Mouse (Mus musculus): ENCODE results near the gene Tnfsfm13.

Gene Tnfsfm13

DNA sequence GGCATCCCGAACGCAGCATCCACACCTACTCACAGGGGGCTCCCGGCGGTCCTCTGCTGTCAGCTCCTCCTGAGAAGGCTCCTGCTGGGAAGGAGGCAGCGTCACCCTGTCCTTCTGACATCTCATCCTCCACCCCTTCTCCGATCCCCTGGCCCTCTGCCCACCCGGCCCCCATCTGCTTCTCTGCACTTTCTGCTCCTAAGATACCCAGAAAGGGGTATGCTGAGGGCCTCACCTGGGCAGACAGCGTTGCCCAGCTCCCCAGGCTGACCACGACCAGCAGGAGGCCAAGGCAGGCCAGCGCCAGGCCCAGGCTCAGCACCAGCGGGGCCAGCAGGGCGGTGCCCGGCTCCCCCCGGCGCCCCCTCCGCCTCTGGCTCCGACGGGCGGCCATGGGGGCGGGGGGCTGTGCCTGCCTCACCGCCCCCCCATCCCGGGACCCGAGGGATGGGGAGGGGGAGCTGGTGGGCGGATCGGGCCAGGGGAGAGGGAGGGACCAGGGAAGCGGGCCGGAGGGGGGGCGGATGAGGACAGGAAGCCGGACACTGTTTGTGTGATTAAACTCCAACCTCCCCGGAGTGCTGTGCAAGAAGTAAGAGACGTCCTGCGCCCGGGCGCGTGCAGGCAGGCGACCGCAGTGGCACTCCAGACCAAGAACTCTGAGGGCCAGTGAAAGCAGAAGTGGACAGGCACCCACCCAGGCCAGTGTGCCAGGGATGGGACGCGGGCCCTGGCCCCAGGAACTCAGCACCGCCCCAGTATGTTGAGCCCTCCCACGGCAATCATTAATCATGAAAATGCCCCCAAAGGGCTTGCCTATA lies at the start of gene Tnfsfm13, which contains the start of gene Tnfsf12:
TSS of gene Tnfsfm13 (minus strand) at position 738 of the 821 bp plus-strand sequence.
TSS of gene Tnfsf12 (minus strand) at position 489 of the 821 bp plus-strand sequence.
- CTCF ChIA-PET, result no interaction called here

DNA sequence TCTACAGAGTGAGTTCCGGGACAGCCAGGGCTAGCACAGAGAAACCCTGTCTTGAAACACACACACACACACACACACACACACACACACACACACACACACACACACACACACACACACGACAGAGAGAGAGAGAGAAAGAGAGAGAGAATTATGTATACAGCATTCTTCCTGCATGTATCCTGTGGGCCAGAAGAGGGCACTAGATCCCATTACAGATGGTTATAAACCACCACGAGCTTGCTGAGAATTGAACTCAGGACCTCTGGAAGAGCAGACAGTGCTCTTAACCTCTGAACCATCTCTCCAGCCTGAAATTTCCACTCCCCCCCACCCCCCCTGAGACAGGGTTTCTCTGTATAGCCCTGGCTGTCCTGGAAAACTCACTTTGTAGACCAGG lies 35.5 kb upstream of the Tnfsfm13 start:
- CTCF ChIA-PET, result interaction anchor here (0.6 to 0.9 kb wide), 4 partner anchors 8 to 204 kb away, joined by 3 to 7 read pairs (median 4); partner anchors contain the start of gene Ybx2

DNA sequence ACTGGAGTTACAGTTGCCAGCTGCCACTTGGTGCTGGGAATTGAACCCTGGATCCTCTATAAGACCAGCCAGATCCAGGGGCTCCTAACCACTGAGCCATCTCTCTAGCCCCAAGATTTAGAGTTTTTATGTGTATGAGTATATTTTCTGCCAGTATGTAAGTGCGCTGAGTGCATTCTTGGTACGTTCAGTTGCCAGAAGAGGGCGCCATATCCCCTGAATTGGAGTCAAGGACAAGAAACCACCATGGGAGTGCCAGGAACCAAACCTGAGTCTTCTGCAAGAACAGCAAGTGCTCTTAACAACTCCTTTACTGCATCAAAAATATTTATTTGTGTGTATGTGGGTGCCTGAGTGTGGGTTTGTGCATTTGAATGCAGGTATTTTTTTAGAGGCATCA lies 33.2 kb upstream of the Tnfsfm13 start:
- CTCF ChIA-PET, result interaction anchor here (0.6 to 0.8 kb wide), 4 partner anchors 27 to 461 kb away, joined by 3 read pairs; no protein-coding TSS in a partner anchor

DNA sequence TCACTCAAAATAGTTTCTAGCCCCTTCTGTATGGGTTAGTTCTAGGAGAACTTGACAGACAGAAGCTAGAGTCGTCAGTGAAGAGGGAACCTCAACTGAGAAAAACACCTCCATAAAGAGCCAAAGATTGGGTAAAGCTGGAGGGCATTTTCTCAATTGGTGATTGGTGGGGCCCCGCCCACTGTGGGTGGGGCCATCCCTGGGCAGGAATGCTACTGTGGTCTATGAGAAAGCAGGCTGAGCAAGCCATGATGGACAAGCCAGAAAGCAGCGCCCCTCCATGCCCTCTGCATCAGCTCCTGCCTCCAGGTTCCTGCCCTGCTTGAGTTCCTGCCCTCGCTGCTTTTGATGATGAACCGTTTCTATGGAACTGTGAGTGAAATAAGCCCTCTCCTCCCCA lies 30.1 kb upstream of the Tnfsfm13 start:
- CTCF ChIA-PET, result no interaction called here

DNA sequence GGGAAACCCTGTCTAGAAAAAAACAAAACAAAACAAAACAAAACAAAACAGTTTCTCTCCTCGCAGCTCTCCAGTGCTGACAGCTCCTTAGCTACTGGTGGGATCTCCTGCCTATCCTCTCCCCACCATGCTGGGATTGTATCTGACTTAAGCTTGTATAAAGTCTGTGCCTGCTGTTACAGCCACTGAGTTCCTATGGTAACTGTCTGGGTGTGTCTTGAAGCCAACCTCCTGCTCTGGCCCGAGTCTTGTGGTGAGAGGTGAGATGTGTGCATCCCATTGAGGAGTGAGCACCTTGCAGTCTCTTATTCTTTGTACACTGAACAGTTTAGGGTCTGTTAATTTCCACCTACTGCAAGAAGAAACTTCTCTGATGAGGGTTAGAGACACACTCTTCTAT lies 27.2 kb upstream of the Tnfsfm13 start:
- CTCF ChIA-PET, result no interaction called here

DNA sequence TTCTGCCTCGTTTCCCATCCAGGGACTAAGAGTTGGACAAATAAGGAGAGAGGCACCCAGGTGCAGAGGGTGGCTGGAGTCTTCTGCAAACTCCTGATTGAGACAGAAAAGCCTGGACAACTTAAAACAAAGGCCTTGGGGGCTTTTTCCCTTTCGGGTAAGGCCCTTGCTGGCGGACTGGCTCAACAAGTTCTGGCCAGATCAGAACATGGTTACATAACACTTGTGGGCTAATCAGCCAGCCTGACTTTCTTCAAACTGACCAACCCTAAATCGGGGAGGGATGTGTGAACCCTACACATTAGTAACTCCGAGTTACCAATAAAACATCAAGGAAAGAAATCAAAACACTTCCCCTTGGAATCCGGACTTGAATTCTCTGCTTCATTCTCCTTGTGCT lies 25.0 kb upstream of the Tnfsfm13 start:
- CTCF ChIA-PET, result interaction anchor here (0.6 kb wide), 1 partner anchor 155 kb away, joined by 9 read pairs; no protein-coding TSS in a partner anchor

DNA sequence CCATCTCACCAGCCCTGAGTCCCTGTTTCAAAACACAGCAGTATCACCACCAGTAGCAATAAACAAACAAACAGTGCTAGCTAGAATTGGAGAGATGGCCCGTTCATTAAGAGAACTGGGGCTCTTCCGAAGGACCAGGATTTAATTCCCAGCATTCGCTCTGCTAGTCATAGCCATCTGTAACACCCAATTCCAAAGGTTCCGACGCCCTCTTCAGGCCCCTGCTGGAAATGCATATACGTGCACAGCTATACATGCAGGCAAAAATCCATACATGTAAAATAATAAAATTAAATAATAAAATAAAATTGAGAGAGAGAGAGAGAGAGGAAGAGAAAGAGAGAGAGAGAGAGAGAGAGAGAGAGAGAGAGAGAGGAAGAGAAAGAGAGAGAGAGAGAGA lies 23.5 kb upstream of the Tnfsfm13 start:
- CTCF ChIA-PET, result interaction anchor here (0.7 kb wide), 1 partner anchor 68 kb away, joined by 4 read pairs; no protein-coding TSS in a partner anchor

DNA sequence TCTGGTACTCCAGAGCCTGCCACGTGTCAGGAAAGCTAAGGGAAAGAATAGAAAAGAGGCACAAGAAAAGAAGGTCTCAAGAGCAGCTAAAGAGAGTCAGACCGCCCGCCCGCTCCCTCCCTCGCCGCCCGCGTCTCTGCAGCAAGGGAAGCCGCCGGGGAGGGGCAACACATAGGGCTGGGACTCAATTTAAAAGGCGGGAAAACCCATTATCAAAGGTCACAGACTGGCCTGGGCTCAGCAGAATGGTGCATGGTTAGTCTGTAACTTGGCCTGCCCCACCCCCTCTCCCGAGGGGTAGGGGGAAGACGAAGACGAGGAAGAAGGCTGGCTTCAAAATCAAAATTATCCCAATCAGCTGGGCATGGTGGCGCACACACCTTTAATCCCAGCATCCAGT lies 22.8 kb upstream of the Tnfsfm13 start:
- CTCF ChIA-PET, result no interaction called here

DNA sequence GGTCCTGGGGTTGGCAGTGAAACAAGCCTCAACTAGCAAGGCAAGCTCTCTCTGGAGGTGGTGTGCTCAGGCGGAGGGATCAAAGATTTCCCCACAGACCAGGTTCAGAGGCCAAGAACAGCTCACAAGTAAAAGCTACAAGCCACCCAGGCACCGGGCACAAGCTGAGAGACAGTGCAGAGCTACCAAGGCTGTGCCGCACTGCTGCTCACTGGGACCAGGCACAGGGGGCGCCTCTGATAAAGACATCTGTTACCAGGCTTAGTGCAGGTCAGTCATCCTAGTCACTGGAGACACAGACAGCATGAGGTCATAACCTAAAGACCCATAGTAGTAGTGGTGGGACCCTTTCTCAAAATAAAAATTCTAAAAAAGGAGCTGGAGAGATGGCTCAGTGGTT lies 21.1 kb upstream of the Tnfsfm13 start:
- CTCF ChIA-PET, result no interaction called here

DNA sequence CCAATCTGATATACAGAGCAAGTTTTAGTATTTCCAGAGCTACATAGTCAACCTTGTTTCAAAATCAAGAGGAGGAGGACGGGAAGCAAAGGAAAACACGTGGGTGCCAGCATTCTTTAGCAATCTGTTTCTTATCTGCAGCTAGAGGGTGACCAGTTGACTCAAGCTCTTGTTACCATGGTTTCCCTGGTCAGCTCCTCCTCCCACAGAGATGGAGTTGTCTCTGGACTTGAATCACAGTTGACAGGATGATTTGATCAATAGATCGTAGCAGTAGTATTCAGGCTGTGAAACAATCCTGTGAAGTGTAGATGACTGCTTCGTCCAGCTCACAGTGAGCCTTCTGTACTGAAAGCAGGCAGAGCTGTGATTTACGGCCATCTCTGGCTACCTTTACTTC lies 20.0 kb upstream of the Tnfsfm13 start:
- CTCF ChIA-PET, result interaction anchor here (0.6 kb wide), 1 partner anchor 161 kb away, joined by 3 read pairs; no protein-coding TSS in a partner anchor

DNA sequence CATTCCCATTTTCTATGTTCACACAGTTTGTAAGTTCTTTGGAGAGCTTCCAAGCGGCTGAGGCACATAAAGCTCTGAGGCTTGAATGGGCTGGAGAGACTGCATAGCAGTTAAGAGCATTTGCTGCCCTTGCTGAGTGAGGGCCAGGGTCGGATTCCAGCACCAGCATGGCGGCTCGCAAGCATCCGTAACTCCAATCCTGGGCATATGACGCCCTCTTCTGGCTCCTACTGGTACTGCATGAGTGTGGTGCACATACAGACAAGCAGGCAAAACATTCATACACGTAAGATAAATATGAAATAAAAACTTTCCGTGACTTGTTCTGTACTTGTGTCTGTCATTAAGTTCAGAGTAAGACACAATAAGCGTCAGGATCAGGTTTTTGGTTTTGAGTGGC lies 19.6 kb upstream of the Tnfsfm13 start:
- CTCF ChIA-PET, result no interaction called here

DNA sequence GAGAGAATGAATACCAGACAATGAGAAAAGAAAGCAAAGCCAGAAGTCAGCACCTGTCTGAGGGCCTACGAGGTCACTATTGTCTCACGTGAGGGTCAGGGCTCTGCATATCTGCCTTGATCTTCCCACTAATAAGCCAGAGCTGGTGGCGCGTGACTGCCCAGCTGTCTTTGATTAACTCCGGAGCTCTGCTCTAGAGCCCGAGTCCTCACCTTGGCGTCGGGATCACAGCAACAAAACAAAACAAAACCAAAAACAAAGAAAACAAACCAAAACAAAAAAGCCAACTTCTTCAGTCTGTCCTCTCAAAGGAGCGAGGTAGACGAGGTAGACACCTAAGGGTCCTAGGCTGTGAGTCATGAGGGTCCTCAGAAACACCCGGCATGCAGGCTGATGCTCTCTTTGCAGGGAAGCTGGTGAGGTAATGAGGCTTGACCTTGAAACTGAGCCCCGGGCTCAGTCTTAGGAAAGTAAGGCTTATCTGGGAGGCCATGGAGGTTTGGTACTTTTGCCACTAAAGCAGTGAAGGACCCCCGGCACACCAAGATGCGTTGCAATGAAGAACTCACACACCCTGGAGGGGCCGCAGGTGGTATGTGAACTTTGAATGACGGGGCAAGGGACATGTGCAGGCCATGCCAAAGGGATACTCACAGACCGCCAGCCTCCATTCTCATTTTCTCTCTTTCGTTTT lies 18.9 kb upstream of the Tnfsfm13 start:
- CTCF ChIA-PET, result no interaction called here

DNA sequence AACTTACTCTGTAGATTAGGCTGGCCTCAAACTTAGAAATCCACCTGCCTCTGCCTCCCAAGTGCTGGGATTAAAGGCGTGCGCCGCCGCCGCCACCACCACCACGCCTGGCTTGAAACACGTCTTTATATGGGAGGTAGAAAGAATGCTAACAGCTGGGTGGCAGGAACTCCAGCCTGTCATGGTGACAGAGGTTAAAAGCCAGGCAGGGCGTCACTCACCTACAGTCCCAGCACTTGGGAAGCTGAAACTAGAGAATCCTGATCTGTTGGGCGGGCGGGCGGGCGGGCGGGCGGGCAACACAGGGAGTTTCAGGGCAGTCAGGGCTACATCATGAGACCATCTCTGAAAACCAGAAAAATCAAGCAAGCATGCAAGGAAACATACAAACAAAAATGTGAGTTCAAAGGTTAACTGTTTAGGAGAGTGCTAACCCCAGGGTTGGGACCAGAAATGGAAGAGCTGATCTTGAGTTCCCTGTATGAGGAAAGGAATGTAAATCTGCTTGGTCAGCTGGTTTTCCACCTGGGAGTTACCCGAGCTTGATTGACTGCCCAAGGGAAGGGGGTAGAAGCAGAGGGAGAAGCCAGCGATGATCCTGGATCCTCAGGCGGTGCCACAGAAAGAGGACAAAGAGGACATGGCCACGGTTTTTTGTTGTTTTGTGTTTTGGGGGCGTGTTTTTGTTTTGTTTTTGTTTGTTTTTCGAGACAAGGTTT lies 17.2 kb upstream of the Tnfsfm13 start:
- CTCF ChIA-PET, result interaction anchor here (0.6 kb wide), 1 partner anchor 28 kb away, joined by 3 read pairs; the partner anchor contains the start of gene Tnfsf13

DNA sequence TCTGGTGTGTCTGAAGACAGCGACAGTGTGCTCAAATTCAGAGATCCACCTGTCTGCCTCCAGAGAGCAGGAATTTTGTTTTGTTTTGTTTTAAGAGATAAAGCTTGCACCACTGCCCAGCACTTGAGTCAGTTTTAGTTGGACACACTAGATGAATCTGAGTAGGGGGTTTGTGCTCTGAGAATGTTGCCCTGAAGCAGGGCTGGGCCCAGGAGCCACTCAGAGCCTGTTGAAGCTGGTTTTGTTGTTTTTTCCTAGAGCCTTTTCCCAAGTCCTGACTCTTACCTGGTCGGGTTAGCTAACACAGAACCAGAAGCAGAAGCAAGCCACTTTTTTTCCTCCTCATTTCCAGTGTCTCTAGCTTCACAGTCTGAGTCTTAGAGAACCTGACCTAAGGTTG lies 15.2 kb upstream of the Tnfsfm13 start:
- CTCF ChIA-PET, result no interaction called here

DNA sequence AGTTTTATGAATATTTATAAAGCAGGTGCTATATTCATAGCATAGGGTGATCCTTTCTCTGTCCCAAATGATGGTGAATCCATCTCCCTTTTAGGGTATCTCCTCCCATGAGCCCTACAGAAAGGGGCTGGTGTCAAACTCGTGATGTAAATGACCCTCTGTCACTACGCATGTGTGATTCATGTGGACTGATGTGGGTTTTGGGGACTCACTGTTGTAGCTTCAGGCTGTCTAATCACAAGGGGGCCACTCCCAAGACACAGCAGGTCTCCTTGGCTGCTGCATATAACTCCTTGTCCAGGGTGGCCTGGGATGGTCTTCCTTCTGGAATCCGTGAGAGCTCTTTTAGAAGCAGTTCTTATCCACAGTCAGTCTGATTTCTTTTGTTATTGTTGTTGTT lies 14.6 kb upstream of the Tnfsfm13 start:
- CTCF ChIA-PET, result no interaction called here

DNA sequence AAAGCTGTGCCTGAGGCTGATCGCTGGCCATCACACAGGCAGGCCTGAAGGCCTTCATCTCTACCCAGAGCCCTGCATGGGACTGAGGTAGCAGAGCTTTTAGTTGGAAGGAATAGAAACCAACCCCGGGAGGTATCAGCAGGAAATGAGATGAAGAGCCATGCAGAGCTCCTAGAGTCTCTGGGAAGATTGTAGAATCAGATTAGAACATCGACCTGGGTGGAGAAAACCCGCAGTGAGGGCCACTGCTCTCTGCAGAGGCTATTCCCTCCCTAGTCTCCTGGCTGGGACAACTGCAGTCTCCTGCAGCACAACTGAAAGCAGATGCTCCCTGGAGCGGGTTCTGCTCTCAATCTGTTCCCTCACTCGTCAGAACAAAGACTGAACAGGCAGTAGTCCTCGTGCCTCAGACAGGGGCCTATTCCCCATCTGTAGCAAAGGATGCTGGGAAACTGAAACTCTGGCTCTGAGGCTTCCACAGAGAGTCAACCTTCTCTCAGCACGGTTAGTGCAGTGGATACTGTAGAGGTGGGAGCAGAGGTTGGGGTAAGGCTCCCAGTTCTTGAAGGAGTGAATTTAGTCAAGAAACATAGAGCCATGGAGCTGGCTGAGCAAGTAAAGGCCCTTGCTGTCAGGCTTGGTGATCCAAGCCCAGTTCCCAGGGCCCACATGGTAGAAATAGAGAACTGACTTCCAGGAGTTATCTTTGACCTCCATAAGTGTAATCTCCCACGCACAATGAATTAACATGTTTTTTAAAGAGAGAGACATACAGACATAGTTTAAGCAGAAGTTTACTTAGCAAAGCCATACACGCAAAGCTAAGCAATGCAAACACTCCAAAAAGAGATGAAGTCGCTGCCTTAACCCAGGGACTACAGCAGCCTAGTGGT lies 13.9 kb upstream of the Tnfsfm13 start:
- CTCF ChIA-PET, result no interaction called here

DNA sequence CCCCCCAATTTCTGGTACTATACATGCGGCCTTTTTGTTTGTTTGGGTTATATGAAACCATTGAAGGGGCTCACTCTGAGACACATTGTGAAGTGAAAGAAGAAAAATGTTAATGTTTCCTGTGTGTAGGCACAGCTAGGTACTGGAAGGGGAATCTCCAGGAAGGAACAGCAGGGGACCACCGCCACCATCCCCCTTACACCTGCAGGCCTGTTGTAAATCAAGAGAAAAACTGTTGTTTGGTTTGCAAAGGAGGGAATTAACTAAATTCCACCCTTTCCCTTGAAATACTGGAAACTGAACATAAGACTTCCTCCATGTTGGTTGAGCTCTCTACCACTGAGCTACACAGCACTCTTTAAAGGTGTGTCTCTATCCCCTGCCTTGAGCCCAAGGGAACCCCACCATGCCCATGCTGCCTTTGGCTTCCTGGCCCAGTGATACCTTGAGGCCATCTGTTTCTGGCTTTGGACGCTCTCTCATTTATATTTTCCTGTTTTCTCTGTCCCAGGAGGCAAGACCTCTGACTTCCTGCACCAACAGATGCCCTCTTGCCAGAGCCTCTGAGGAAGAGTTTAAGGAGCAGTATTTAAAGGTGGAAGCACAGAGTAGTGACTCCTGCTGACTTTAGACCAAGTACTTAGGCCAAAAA lies 12.8 kb upstream of the Tnfsfm13 start:
- CTCF ChIA-PET, result no interaction called here

DNA sequence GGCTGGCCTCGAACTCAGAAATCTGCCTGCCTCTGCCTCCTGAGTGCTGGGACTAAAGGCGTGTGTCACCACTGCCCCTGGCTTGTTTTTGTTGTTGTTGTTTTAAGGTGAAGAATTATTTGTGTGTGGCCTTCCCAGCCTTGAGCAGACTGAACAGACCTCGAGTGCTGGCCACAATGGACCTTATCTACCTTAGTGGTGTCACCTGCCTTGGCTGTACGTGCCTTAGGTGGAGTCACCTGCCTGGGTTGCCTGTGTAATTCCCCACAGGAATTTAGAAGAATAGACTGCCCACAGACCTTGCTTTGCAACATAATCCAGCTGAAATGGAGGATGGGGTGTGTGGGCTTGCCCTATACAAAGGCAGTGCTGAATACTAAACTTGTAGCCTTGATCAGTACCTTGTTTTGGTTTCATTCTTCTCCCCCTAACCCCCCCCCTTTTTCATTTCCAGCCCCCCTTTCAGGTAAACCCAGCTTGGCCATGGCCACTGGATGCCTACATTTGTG lies 12.0 kb upstream of the Tnfsfm13 start:
- CTCF ChIA-PET, result no interaction called here

DNA sequence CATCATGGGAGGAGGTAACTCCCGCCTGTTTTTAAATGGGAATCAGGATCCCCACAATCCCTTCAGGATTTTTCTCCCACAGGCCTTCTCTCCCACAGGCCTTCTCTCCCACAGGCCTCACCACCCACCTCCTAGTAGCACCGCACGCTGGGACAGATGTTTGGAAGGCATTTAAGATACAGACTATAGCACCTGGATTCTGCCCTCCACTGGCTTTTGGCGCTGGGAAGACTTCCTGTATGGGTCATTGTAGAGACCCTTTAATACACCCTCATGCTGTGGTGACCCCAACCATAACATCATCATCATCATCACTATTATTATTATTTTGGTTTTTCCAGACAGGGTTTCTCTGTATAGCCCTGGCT lies 11.6 kb upstream of the Tnfsfm13 start:
- CTCF ChIA-PET, result no interaction called here

DNA sequence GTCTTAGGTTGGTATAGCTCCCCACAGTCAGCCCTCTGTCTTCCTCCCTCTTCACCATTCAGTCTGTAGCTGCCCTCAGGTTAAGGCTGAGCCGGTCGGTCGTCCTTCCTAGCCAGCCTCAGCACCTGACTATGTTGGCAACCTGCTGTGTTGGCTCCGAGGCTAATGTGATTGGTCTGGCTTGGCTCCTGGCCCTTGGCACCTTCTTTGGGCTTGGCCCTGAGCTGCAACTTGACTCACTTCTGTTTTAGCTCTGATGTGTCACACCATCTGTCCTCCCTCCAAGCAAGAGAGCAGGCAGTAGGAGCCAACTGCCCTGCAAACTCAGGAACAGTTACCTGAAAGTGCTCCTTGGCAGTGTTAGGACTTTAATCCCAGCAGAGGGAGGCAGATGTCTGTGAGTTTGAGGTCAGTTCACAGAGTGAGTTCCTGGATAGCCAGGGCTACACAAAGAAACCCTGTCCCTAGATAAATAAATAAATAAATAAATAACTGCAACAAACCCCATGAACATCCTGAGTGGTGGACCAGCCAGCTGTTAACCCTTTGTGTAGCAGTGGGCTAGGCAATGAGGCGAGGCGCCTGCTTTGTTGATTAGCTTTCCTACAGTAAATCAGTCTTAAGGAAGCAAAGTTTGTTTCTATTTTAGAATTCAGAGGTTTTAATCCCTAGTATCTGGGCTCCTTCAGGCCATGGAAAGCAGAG lies 11.0 kb upstream of the Tnfsfm13 start:
- CTCF ChIA-PET, result no interaction called here

Measured in spleen, embryonic (tissue).